Mouse (Mus musculus) stomach, embryonic 15.5 days (tissue): ENCODE data around the gene Enox1. TPM values are rescaled to one million over a fixed set of nuclear protein-coding genes. Genes with fewer than 3 reads are reported as not detected.

Experiments
- ATAC-seq: fragments of 200-750 bp; cut with Nextera tagmentation; 2 replicates; pipeline ENCODE4 v1.8.0; 2017; ENCODE audit warnings: low read depth, moderate number of reproducible peaks, moderate TSS enrichment; ENCODE audit not compliant: insufficient read depth, low FRiP score
- H3K27ac ChIP-seq: fragments of 300-500 bp; sonication (generic); 2 replicates; pipeline ENCODE4 v1.5.1; 2015; ENCODE audit warnings: mild to moderate bottlenecking, inconsistent platforms
- H3K27me3 ChIP-seq: fragments of 300-500 bp; sonication (generic); replicated peaks from 2 replicates; pipeline ENCODE4 v1.6.1; 2015; ENCODE audit warnings: inconsistent platforms
- H3K36me3 ChIP-seq: fragments of 300-500 bp; sonication (generic); 2 replicates; pipeline ENCODE4 v1.6.1; 2015; ENCODE audit warnings: inconsistent platforms
- H3K4me1 ChIP-seq: fragments of 300-500 bp; sonication (generic); 2 replicates; pipeline ENCODE4 v1.6.1; 2015; ENCODE audit warnings: inconsistent platforms
- H3K4me2 ChIP-seq: fragments of 300-500 bp; sonication (generic); 2 replicates; pipeline ENCODE4 v1.6.1; 2015; ENCODE audit warnings: mild to moderate bottlenecking, inconsistent platforms
- H3K4me3 ChIP-seq: fragments of 300-500 bp; sonication (generic); replicated peaks from 2 replicates; pipeline ENCODE4 v1.5.1; 2015; ENCODE audit warnings: inconsistent platforms
- H3K9ac ChIP-seq: fragments of 300-500 bp; sonication (generic); 2 replicates; pipeline ENCODE4 v1.6.1; 2015; ENCODE audit warnings: inconsistent platforms
- H3K9me3 ChIP-seq: fragments of 300-500 bp; sonication (generic); 2 replicates; pipeline ENCODE4 v1.6.1; 2016; ENCODE audit warnings: inconsistent platforms
- WGBS: fragments of 180-500 bp; shearing (Covaris S2); methylation state at CpG from one replicate; pipeline ENCODE4 v1.1.7; 2015; 5-methylcytosine and 5-hydroxymethylcytosine counted together
- polyA plus RNA-seq: library from polyadenylated mRNA; unstranded; fragments of >200 nt; fragmentation: Nextera tagmentation; extraction: Ambion mirVana; gene quantifications from 2 replicates; pipeline ENCODE4 v1.2.1, GENCODE M21; 2015

Gene Enox1
- polyA plus RNA-seq, 1 experiment from 2014 or later: 6.2 TPM

- Histone ChIP-seq H3K4me3 (no peak overlapping the region), H3K27ac (no peak overlapping the region), H3K9me3 (no peaks in the 10 kb centered on the region), H3K27me3 (no peaks in the 10 kb centered on the region), H3K4me2 (no peak overlapping the region), H3K9ac (no peak overlapping the region), H3K4me1 (0 out of 2 replicates have a peak, but pooled peaks cover 3% of the 10 kb centered on the region), H3K36me3 (no peaks in the 10 kb centered on the region)
- WGBS: 44% methylated on average over 7 of the region's 7 CpGs
- no peak for ATAC-seq
Observed at GRCm38 (mm10) chr14:77662273-77662672, 505.7 kb downstream of the Enox1 start.

DNA sequence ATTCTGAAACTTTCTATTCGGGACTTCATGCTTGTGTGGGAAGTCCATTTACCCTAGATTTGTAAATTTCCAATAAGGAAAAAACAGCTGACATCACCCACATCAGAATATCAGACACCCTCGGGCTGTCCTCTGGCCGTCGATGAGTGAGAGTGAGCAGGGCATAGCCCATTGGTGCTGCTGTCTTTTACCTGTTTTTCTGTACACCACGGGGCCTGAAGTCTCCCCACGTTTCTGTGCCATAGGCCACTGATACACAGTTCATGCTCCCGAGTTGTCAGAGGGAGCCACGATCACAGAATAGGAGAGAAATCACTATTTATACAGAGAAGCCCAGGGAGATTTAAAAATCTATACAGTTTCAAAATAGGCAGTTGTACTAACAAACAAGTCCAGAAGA is 506.4 kb downstream of the Enox1 start:
- Histone ChIP-seq H3K4me1 (0 out of 2 replicates have a peak, but pooled peaks cover 3% of the 10 kb centered on the region), H3K27me3 (no peaks in the 10 kb centered on the region), H3K9ac (no peak overlapping the region), H3K9me3 (no peaks in the 10 kb centered on the region), H3K4me2 (no peak overlapping the region), H3K36me3 (no peaks in the 10 kb centered on the region), H3K4me3 (no peak overlapping the region), H3K27ac (no peak overlapping the region)
- no peak for ATAC-seq
- whole genome bisulfite sequencing: 65% methylated on average over 8 of the region's 8 CpGs

DNA sequence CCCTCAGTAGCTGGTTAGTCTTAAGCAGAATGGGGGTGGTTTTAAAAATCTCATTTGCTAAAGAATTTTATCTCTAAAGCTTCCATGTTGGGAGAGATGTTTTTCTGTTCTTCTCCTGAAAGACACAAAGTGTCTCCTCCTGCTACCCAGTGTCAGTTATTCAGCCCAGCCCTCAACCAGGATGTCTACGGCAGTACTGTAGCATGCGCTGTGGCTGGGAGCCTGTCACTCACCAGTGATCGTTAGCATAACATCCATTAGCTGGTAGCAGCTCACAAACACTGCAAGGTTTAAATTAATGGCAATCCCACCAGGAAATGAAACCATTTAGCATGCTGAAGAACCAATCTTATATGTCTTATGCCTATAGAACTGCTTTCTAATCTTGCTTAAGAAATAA is 511.5 kb downstream of the Enox1 start:
- no peak overlapping the region for H3K4me3 ChIP-seq
- no peak overlapping the region for H3K27ac ChIP-seq

GRCm38 (mm10) chr14:77669494-77669893 is 512.9 kb downstream of the Enox1 start:
- H3K9me3 ChIP-seq: no peaks in the 10 kb centered on the region
- no peak overlapping the region for H3K9ac ChIP-seq
- no peak overlapping the region for H3K27ac ChIP-seq
- 0 out of 2 replicates have a peak, but pooled peaks cover 12% of the 10 kb centered on the region for H3K4me1 ChIP-seq
- no peaks in the 10 kb centered on the region for H3K36me3 ChIP-seq
- ATAC-seq: no peak
- no peak overlapping the region for H3K4me3 ChIP-seq
- H3K4me2 ChIP-seq: no peak overlapping the region
- 84% methylated on average over 7 of the region's 7 CpGs for WGBS
- no peaks in the 10 kb centered on the region for H3K27me3 ChIP-seq

More for the DNA sequence above, 511.5 kb downstream of the Enox1 start:
- WGBS: 60% methylated on average over 3 of the region's 3 CpGs
- Histone ChIP-seq H3K9me3 (no peaks in the 10 kb centered on the region), H3K4me1 (0 out of 2 replicates have a peak, but pooled peaks cover 11% of the 10 kb centered on the region), H3K4me2 (no peak overlapping the region), H3K9ac (no peak overlapping the region), H3K36me3 (no peaks in the 10 kb centered on the region), H3K27me3 (no peaks in the 10 kb centered on the region)
- no peak for ATAC-seq

GRCm38 (mm10) chr14:77670945-77671344 is 514.4 kb downstream of the Enox1 start:
- Histone ChIP-seq H3K9ac (no peak overlapping the region), H3K4me3 (no peak overlapping the region), H3K27me3 (no peaks in the 10 kb centered on the region), H3K27ac (no peak overlapping the region), H3K9me3 (no peaks in the 10 kb centered on the region), H3K36me3 (no peaks in the 10 kb centered on the region), H3K4me2 (no peak overlapping the region), H3K4me1 (0 out of 2 replicates have a peak, but pooled peaks cover 10% of the 10 kb centered on the region)
- no peak for ATAC-seq
- WGBS: 86% methylated on average over 5 of the region's 5 CpGs

- Histone ChIP-seq H3K4me1 (0 out of 2 replicates have a peak, but pooled peaks cover 10% of the 10 kb centered on the region), H3K4me3 (no peak overlapping the region), H3K27me3 (no peaks in the 10 kb centered on the region), H3K9ac (no peak overlapping the region), H3K27ac (no peak overlapping the region), H3K9me3 (no peaks in the 10 kb centered on the region), H3K4me2 (no peak overlapping the region), H3K36me3 (no peaks in the 10 kb centered on the region)
- no peak for ATAC-seq
- WGBS: 65% methylated on average over 11 of the region's 11 CpGs
Observed at GRCm38 (mm10) chr14:77671961-77672360, 515.4 kb downstream of the Enox1 start.

- Histone ChIP-seq H3K4me1 (0 out of 2 replicates have a peak, but pooled peaks cover 10% of the 10 kb centered on the region), H3K27ac (no peak overlapping the region), H3K4me3 (no peak overlapping the region), H3K4me2 (no peak overlapping the region), H3K36me3 (no peaks in the 10 kb centered on the region), H3K9me3 (no peaks in the 10 kb centered on the region), H3K27me3 (no peaks in the 10 kb centered on the region), H3K9ac (no peak overlapping the region)
- 17% methylated on average over 8 of the region's 8 CpGs for WGBS
- ATAC-seq: peak; percentile 74; the same call in 1 of the 2 replicates
Observed at GRCm38 (mm10) chr14:77673138-77673537, 516.6 kb downstream of the Enox1 start.

DNA sequence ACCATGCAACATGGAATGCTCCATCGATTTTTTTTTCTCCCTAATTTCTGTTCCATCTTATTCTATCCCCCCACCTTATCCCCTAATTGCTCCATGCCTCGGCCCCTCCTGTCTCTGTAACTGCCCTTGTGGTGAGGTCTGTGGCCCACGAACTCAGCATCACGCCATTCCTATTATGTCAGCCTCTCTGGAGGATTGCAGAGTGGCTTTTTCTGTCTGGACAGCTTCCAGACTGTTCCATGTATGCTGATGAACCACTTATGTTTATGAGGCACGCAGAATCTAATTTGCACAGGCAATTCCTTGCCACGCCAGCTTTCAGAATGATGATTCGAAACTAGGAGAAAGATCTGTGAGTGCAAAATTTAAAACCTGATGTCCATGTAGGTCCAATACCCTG is 521.4 kb downstream of the Enox1 start:
- Histone ChIP-seq H3K9me3 (no peaks in the 10 kb centered on the region), H3K9ac (no peak overlapping the region), H3K4me2 (no peak overlapping the region), H3K4me3 (no peak overlapping the region), H3K36me3 (no peaks in the 10 kb centered on the region), H3K4me1 (0 out of 2 replicates have a peak, but pooled peaks cover 3% of the 10 kb centered on the region), H3K27ac (no peak overlapping the region), H3K27me3 (no peaks in the 10 kb centered on the region)
- ATAC-seq: no peak
- WGBS: 63% methylated on average over 7 of the region's 7 CpGs

DNA sequence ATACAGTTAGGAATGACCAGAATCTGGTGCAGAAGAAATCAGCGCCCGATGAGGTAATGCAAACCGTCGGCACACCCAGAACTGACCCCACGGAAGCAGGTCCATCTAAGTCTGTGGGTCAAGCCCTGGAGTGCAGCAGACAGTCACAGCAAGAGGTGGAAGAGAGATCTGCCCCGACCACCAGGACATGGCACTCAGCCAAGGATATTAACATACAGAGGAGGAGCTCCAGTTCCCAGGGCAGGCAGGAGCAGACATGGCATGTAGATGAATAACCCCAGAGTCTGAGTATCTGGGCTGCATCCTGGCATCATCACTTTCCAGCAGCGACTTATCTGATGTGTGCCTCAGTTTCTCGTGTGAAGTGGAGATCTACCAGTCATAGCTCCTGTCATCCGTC is 523.3 kb downstream of the Enox1 start:
- Histone ChIP-seq H3K36me3 (no peaks in the 10 kb centered on the region), H3K4me3 (no peak overlapping the region), H3K27me3 (no peaks in the 10 kb centered on the region), H3K4me1 (no peaks in the 10 kb centered on the region), H3K9me3 (no peaks in the 10 kb centered on the region), H3K4me2 (no peak overlapping the region), H3K9ac (no peak overlapping the region), H3K27ac (no peak overlapping the region)
- ATAC-seq: no peak; the same call in 1 of the 2 replicates
- WGBS: 66% methylated on average over 9 of the region's 9 CpGs

- Histone ChIP-seq H3K36me3 (no peaks in the 10 kb centered on the region), H3K4me3 (no peak overlapping the region), H3K27ac (no peak overlapping the region), H3K9ac (no peak overlapping the region), H3K9me3 (no peaks in the 10 kb centered on the region), H3K4me1 (no peaks in the 10 kb centered on the region), H3K4me2 (no peak overlapping the region), H3K27me3 (no peaks in the 10 kb centered on the region)
- WGBS: 90% methylated on average over 10 of the region's 10 CpGs
- ATAC-seq: no peak
Observed at GRCm38 (mm10) chr14:77682888-77683555, 526.5 kb downstream of the Enox1 start.

GRCm38 (mm10) chr14:77689816-77690215 is 533.3 kb downstream of the Enox1 start:
- Histone ChIP-seq H3K4me2 (no peak overlapping the region), H3K27me3 (no peaks in the 10 kb centered on the region), H3K27ac (no peak overlapping the region), H3K4me3 (no peak overlapping the region), H3K36me3 (no peaks in the 10 kb centered on the region), H3K9ac (no peak overlapping the region), H3K9me3 (no peaks in the 10 kb centered on the region), H3K4me1 (no peaks in the 10 kb centered on the region)
- WGBS: 86% methylated on average over 4 of the region's 4 CpGs
- ATAC-seq: no peak

DNA sequence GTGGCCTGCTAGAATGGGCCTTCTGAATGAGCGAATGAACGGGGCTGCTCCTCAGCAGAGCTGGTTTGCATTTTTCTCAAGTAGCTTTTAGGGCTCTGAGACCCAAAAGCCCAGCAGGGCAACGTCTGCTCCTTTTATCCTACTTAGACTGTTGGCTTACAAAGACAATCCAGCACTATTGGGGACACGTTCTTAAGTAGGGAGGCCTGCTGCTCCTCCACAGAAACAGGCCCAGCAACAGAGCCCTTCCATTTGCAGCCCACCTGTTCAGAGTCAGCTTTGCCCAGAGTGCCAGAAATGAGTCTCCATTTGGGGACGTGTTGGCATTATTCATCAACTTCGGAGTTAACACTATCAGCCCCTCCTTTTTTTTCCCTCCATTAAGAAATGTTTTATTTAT is 548.4 kb downstream of the Enox1 start:
- H3K9me3 ChIP-seq: no peaks in the 10 kb centered on the region
- 71% methylated on average over 6 of the region's 6 CpGs for WGBS
- no peaks in the 10 kb centered on the region for H3K36me3 ChIP-seq

More for the DNA sequence above, 548.4 kb downstream of the Enox1 start:
- Histone ChIP-seq H3K4me3 (no peak overlapping the region), H3K27ac (no peak overlapping the region), H3K9ac (no peak overlapping the region), H3K27me3 (no peaks in the 10 kb centered on the region), H3K4me2 (no peak overlapping the region), H3K4me1 (no peaks in the 10 kb centered on the region)
- no peak for ATAC-seq
